10 mouse cellular contexts compared by ENCODE assay signal in genomic region chr17:35515911-35516640, GRCm38 (mm10). TPM values are rescaled to one million over a fixed set of nuclear protein-coding genes. Genes with fewer than 3 reads are reported as not detected.
DNase-seq lines count a peak whose midpoint lies in the region; ATAC-seq and TF ChIP-seq lines count a peak whose summit lies in the region.
"Had no signal": no experiment of that assay in that cellular context is flagged by ENCODE, and none has a peak within 500 bp of the region (broad histone marks: within the 10 kb centered on the region; RNA-seq: fewer than 3 reads in every experiment).

No protein-coding gene starts in this region.

- peak; percentile 92 for DNase-seq in heart, adult 11 months
- DNase-seq in heart, postnatal 25 days (ENCODE audit: low spot score) = no peak
- peak; percentile 61 for DNase-seq in NIH3T3 (ENCODE audit: low read depth)
- peak; percentile 58 for DNase-seq in forebrain, postnatal 0 days
- peak; percentile 65 for DNase-seq in kidney, postnatal 10 days
- peak; percentile 32 to 38 for DNase-seq in thymus, postnatal 10 days (ENCODE audit: low spot score in 2 of 2)
- no peak for DNase-seq in right cerebral cortex, adult 18-20 months

- no peak overlapping the region for H3K27ac ChIP-seq in forebrain, postnatal 0 days (ENCODE audit: low read depth, low read length)

- H3K9ac ChIP-seq in forebrain, postnatal 0 days = peak overlapping the region; percentile 55

- peak overlapping the region; percentile 88 for H3K4me2 ChIP-seq in forebrain, postnatal 0 days (ENCODE audit: low read depth)

- 5% methylated on average over 25 of the region's 25 CpGs for WGBS in forebrain, postnatal 0 days

- TF ChIP-seq CTCF in forebrain, postnatal 0 days (IDR thresholded peaks at IDR 0.05; ENCODE audit: low read depth) = no peak

- peak overlapping the region; percentile 53 for H3K4me3 ChIP-seq in forebrain, postnatal 0 days (ENCODE audit: low read depth, low read length)

- no peaks in the 10 kb centered on the region for H3K36me3 ChIP-seq in forebrain, postnatal 0 days (ENCODE audit: insufficient read depth)

- no peaks in the 10 kb centered on the region; the same call in 1 of the 2 replicates for H3K4me1 ChIP-seq in forebrain, postnatal 0 days (ENCODE audit: insufficient read depth)

- intact Hi-C loops in heart, postnatal 25 days (cut with DNase I) = loop anchor here (2.0 kb wide), 1 partner anchor 31 kb away; no protein-coding TSS in a partner anchor

- no peaks in the 10 kb centered on the region for H3K27me3 ChIP-seq in forebrain, postnatal 0 days (ENCODE audit: insufficient read depth, low read length)

- no peaks in the 10 kb centered on the region for H3K9me3 ChIP-seq in forebrain, postnatal 0 days (ENCODE audit: low read length)

- ATAC-seq in forebrain, postnatal 0 days = peak; percentile 50
- ATAC-seq in megakaryocyte, adult 5-6 weeks (ENCODE audit: poor library complexity, severe bottlenecking) = 0 out of 2 replicates have a peak, but pooled peaks have one; percentile 14

RNA-seq across cellular contexts. Expression of gene Tcf19, which starts 0.5 kb away (rescaled TPM):
- total RNA-seq in heart, postnatal 25 days (2021) = 1 to 10 TPM; 3.1 to 3.5 TPM
- 10.7 and 20.8 TPM in 2 replicates for total RNA-seq in forebrain, postnatal 0 days (2014; rRNA removed)
- polyA plus RNA-seq in forebrain, postnatal 0 days (2015; fragmentation: Nextera tagmentation; extraction: Ambion mirVana) = 10.8 and 11.8 TPM in 2 replicates
- total RNA-seq in megakaryocyte, adult 5-6 weeks (2015) = 64.7 and 72.2 TPM in 2 replicates
- 26.2 and 29.6 TPM in 2 replicates for total RNA-seq in megakaryocyte, adult 5-6 weeks (2017)

RNA-seq across cellular contexts. Expression of gene Cchcr1, which starts 0.8 kb away (rescaled TPM):
- total RNA-seq in heart, postnatal 25 days (2021) = 1 to 10 TPM; 2.2 to 2.8 TPM
- 5.6 and 9.6 TPM in 2 replicates for total RNA-seq in forebrain, postnatal 0 days (2014; rRNA removed)
- 2.5 and 3.2 TPM in 2 replicates for polyA plus RNA-seq in forebrain, postnatal 0 days (2015; fragmentation: Nextera tagmentation; extraction: Ambion mirVana)
- total RNA-seq in megakaryocyte, adult 5-6 weeks (2015) = 3.3 and 4.0 TPM in 2 replicates
- total RNA-seq in megakaryocyte, adult 5-6 weeks (2017) = 4.0 and 5.7 TPM in 2 replicates

RNA-seq across cellular contexts. Expression of gene Pou5f1, which starts 10.3 kb away (rescaled TPM):
- total RNA-seq in heart, postnatal 25 days (2021) = not detected
- not detected in 2 replicates for total RNA-seq in forebrain, postnatal 0 days (2014; rRNA removed)
- not detected in 2 replicates for polyA plus RNA-seq in forebrain, postnatal 0 days (2015; fragmentation: Nextera tagmentation; extraction: Ambion mirVana)
- 0.29 TPM in 1 of 2 replicates, not detected in the other for total RNA-seq in megakaryocyte, adult 5-6 weeks (2015)
- total RNA-seq in megakaryocyte, adult 5-6 weeks (2017) = not detected in 2 replicates
- total RNA-seq: neutrophil, adult 5-6 weeks had no signal

RNA-seq across cellular contexts. Expression of gene Psors1c2, which starts 16.9 kb away (rescaled TPM):
- total RNA-seq in heart, postnatal 25 days (2021) = not detected
- 0.54 and 0.76 TPM in 2 replicates for total RNA-seq in forebrain, postnatal 0 days (2014; rRNA removed)
- 0.29 and 0.31 TPM in 2 replicates for polyA plus RNA-seq in forebrain, postnatal 0 days (2015; fragmentation: Nextera tagmentation; extraction: Ambion mirVana)
- total RNA-seq in megakaryocyte, adult 5-6 weeks (2015) = not detected in 2 replicates
- total RNA-seq in megakaryocyte, adult 5-6 weeks (2017) = not detected in 2 replicates
- total RNA-seq: adrenal gland, adult 18-20 months; neutrophil, adult 5-6 weeks had no signal

RNA-seq across cellular contexts. Expression of gene Cdsn, which starts 35.9 kb away (rescaled TPM):
- under 1 TPM; 0.26 to 0.28 TPM for total RNA-seq in heart, postnatal 25 days (2021)
- total RNA-seq in forebrain, postnatal 0 days (2014; rRNA removed) = 0.43 TPM in 1 of 2 replicates, not detected in the other
- polyA plus RNA-seq in forebrain, postnatal 0 days (2015; fragmentation: Nextera tagmentation; extraction: Ambion mirVana) = 0.18 and 0.20 TPM in 2 replicates
- total RNA-seq in megakaryocyte, adult 5-6 weeks (2015) = not detected in 2 replicates
- not detected in 2 replicates for total RNA-seq in megakaryocyte, adult 5-6 weeks (2017)
- total RNA-seq: neutrophil, adult 5-6 weeks had no signal

Comparison
In these comparisons a context has a peak if more than half of its experiments do, and no peak if none do; other contexts are left out.
1. DNase-seq: peak in heart, adult 11 months (single experiment), NIH3T3 (single experiment), forebrain, postnatal 0 days (single experiment), kidney, postnatal 10 days (single experiment) and thymus, postnatal 10 days (2 of 2); none in heart, postnatal 25 days (single experiment) and right cerebral cortex, adult 18-20 months (single experiment).